Mouse (Mus musculus) layer of hippocampus, adult 2 months (tissue): ENCODE data around the gene Rasa4. TPM values are rescaled to one million over a fixed set of nuclear protein-coding genes. Genes with fewer than 3 reads are reported as not detected.
"Not testable (repeated sequence)": the region's sequence is repeated elsewhere in the genome, so short reads cannot be mapped to it uniquely, and the experiment has no call there.

Experiments
- DNase-seq, 2 experiments: peaks; one replicate each; pipeline ENCODE4 v3.0.0; 2022; ENCODE audit warnings: low spot score in 2 of 2
- H3K27ac ChIP-seq: fragments of 200-600 bp; 2 replicates; pipeline ENCODE4 v1.8.1; 2022
- H3K4me3 ChIP-seq: fragments of 200-600 bp; 2 replicates; pipeline ENCODE4 v1.8.1; 2022; ENCODE audit warnings: mild to moderate bottlenecking
- CTCF ChIP-seq: fragments of 200-600 bp; conservative IDR thresholded peaks from 2 replicates; pipeline ENCODE4 v1.8.1; 2022; ENCODE audit warnings: antibody characterized with exemption, mild to moderate bottlenecking, moderate library complexity
- long read RNA-seq, 2 experiments: library from polyadenylated mRNA; stranded (forward); transcript quantifications; one replicate each; pipeline ENCODE4 v2.0.0; 2021; ENCODE audit warnings: borderline mapping rate in 2 of 2
- total RNA-seq, 2 experiments: library from RNA; stranded (reverse); gene quantifications; 2 replicates each; pipeline ENCODE4 v1.2.3; 2021

Rasa4 gene
- total RNA-seq = 1 to 10 TPM; 2.9 to 4.2 TPM
- long read RNA-seq, experiment 1, partial matches to known transcripts = 0 of 1 reads
- long read RNA-seq, experiment 1, other reads (novel, unspliced or antisense) = 1 of 1 reads
- long read RNA-seq, experiment 2, partial matches to known transcripts = 0 of 4 reads
- long read RNA-seq, experiment 2, other reads (novel, unspliced or antisense) = 1 of 4 reads

GRCm38 (mm10) chr5:136083669-136084107 is at the start of gene Rasa4:
TSS of gene Rasa4 (plus strand) at chr5:136083916.
- peak; percentile 90 to 94 for DNase-seq
- TF ChIP-seq CTCF = peak; percentile 61
- H3K27ac ChIP-seq = 0 out of 2 replicates have a peak within 1 kb of the TSS, but pooled peaks have one; percentile 33
- H3K4me3 ChIP-seq = peak within 1 kb of the TSS; percentile 82

- no peak for DNase-seq
- Histone ChIP-seq H3K4me3 (no peak overlapping the region), H3K27ac (no peak overlapping the region)
- TF ChIP-seq CTCF = no peak
Observed at GRCm38 (mm10) chr5:136034868-136035267, 48.8 kb upstream of the Rasa4 start.

GRCm38 (mm10) chr5:136035285-136035684 is 48.4 kb upstream of the Rasa4 start:
- no peak for DNase-seq
- Histone ChIP-seq H3K27ac (no peak overlapping the region), H3K4me3 (no peak overlapping the region)
- TF ChIP-seq CTCF = no peak

GRCm38 (mm10) chr5:136036667-136037066 is 47.0 kb upstream of the Rasa4 start:
- Histone ChIP-seq H3K4me3 (no peak overlapping the region), H3K27ac (no peak overlapping the region)
- DNase-seq = no peak
- no peak for TF ChIP-seq CTCF

- TF ChIP-seq CTCF = no peak
- no peak within 1 kb of the TSS for H3K27ac ChIP-seq
- no peak within 1 kb of the TSS for H3K4me3 ChIP-seq
- DNase-seq = no peak
Observed at GRCm38 (mm10) chr5:136038258-136039214, 45.2 kb upstream of the Rasa4 start, which contains the start of gene Upk3b. TSS of gene Upk3b (plus strand) at chr5:136038496.

- no peak for DNase-seq
- Histone ChIP-seq H3K4me3 (no peak overlapping the region), H3K27ac (no peak overlapping the region)
- TF ChIP-seq CTCF = no peak
Observed at GRCm38 (mm10) chr5:136040210-136040609, 43.5 kb upstream of the Rasa4 start.

- Histone ChIP-seq H3K4me3 (no peak overlapping the region), H3K27ac (no peak overlapping the region)
- DNase-seq = no peak
- TF ChIP-seq CTCF = no peak
Observed at GRCm38 (mm10) chr5:136041260-136041659, 42.5 kb upstream of the Rasa4 start.

GRCm38 (mm10) chr5:136041666-136042065 is 42.0 kb upstream of the Rasa4 start:
- TF ChIP-seq CTCF = no peak
- no peak for DNase-seq
- H3K27ac ChIP-seq = no peak overlapping the region
- H3K4me3 ChIP-seq = no peak overlapping the region

- Histone ChIP-seq H3K27ac (no peak overlapping the region), H3K4me3 (no peak overlapping the region)
- TF ChIP-seq CTCF = peak; percentile 60
- DNase-seq = no peak
Observed at GRCm38 (mm10) chr5:136044865-136045264, 38.9 kb upstream of the Rasa4 start.

GRCm38 (mm10) chr5:136045408-136045807 is 38.3 kb upstream of the Rasa4 start:
- no peak overlapping the region for H3K27ac ChIP-seq
- H3K4me3 ChIP-seq = no peak overlapping the region
- no peak for DNase-seq
- TF ChIP-seq CTCF = no peak

- peak; percentile 84 for TF ChIP-seq CTCF
- Histone ChIP-seq H3K4me3 (no peak overlapping the region), H3K27ac (no peak overlapping the region)
- DNase-seq = peak; percentile 64 to 87
Observed at GRCm38 (mm10) chr5:136045987-136046386, 37.7 kb upstream of the Rasa4 start.

GRCm38 (mm10) chr5:136048541-136048940 is 35.2 kb upstream of the Rasa4 start:
- not testable (repeated sequence) for DNase-seq, H3K4me3 ChIP-seq, H3K27ac ChIP-seq

GRCm38 (mm10) chr5:136049926-136050325 is 33.8 kb upstream of the Rasa4 start:
- DNase-seq = no peak
- TF ChIP-seq CTCF = no peak
- Histone ChIP-seq H3K27ac (no peak overlapping the region), H3K4me3 (no peak overlapping the region)
